Mouse (Mus musculus) T-helper 17 cell (primary cell): ENCODE measurements around the gene Erg.

Experiments
- in situ Hi-C, 2 experiments: fragments of 300-600 bp; cut with MboI, MseI; formaldehyde crosslinking; loops; 1 replicate in 1 of 2; 2 replicates in 1 of 2; pipeline ENCODE4 v1.15.1; 2025; ENCODE audit warnings: high pct_unique_total_duplicates in 2 of 2

Gene Erg

GRCm38 (mm10) chr16:95356962-95357955 is 229.1 kb downstream of the Erg start:
- in situ Hi-C loops = loop anchor here in 1 of 2 experiments (5.0 kb wide), 1 partner anchor 80 kb away; no protein-coding TSS in a partner anchor

GRCm38 (mm10) chr16:95353838-95354237 is 232.6 kb downstream of the Erg start:
- in situ Hi-C loops = no loop called here

GRCm38 (mm10) chr16:95352266-95352665 is 234.1 kb downstream of the Erg start:
- in situ Hi-C loops = no loop called here

GRCm38 (mm10) chr16:95350499-95350898 is 235.9 kb downstream of the Erg start:
- in situ Hi-C loops = no loop called here

- in situ Hi-C loops = no loop called here
Measured at GRCm38 (mm10) chr16:95349745-95350144, 236.6 kb downstream of the Erg start.

- in situ Hi-C loops = no loop called here
Measured at GRCm38 (mm10) chr16:95349344-95349743, 237.0 kb downstream of the Erg start.

GRCm38 (mm10) chr16:95348555-95348954 is 237.8 kb downstream of the Erg start:
- in situ Hi-C loops = no loop called here

- in situ Hi-C loops = no loop called here
Measured at GRCm38 (mm10) chr16:95347202-95347601, 239.2 kb downstream of the Erg start.

GRCm38 (mm10) chr16:95345882-95346281 is 240.5 kb downstream of the Erg start:
- in situ Hi-C loops = no loop called here

GRCm38 (mm10) chr16:95344961-95345360 is 241.4 kb downstream of the Erg start:
- in situ Hi-C loops = no loop called here

GRCm38 (mm10) chr16:95342030-95342429 is 244.4 kb downstream of the Erg start:
- in situ Hi-C loops = no loop called here

GRCm38 (mm10) chr16:95340885-95341791 is 245.3 kb downstream of the Erg start:
- in situ Hi-C loops = no loop called here

- in situ Hi-C loops = loop anchor here (5.0 to 10.0 kb wide), 2 partner anchors 130 to 207 kb away; no protein-coding TSS in a partner anchor
Measured at GRCm38 (mm10) chr16:95332159-95332558, 254.2 kb downstream of the Erg start.

GRCm38 (mm10) chr16:95321945-95322625 is 264.3 kb downstream of the Erg start:
- in situ Hi-C loops = loop anchor here in 1 of 2 experiments (25.0 kb wide), 1 partner anchor 1565 kb away; no protein-coding TSS in a partner anchor
